Mouse (Mus musculus): Measurements from ENCODE around the gene Sox5. TPM values are rescaled to one million over a fixed set of nuclear protein-coding genes. Genes with fewer than 3 reads are reported as not detected.

Sox5 gene
- polyA plus RNA-seq, 1 experiment from 2014 or later: 33.0 TPM

- H3K4me2 ChIP-seq (replicated peaks): no peak overlapping the region
- ATAC-seq (ENCODE audit: low FRiP score, low read depth): no peak
- H3K36me3 ChIP-seq: no peaks in the 10 kb centered on the region
- H3K27ac ChIP-seq: no peak overlapping the region
- H3K27me3 ChIP-seq (replicated peaks): no peaks in the 10 kb centered on the region
- H3K4me3 ChIP-seq: no peak overlapping the region
- 0 out of 2 replicates have a peak, but pooled peaks cover 4% of the 10 kb centered on the region for H3K9me3 ChIP-seq
- 81% methylated on average over 6 of the region's 6 CpGs for WGBS
- no peak overlapping the region for H3K9ac ChIP-seq
- H3K4me1 ChIP-seq: no peaks in the 10 kb centered on the region
Measured at GRCm38 (mm10) chr6:144319717-144320116, 462.1 kb downstream of the Sox5 start.

DNA sequence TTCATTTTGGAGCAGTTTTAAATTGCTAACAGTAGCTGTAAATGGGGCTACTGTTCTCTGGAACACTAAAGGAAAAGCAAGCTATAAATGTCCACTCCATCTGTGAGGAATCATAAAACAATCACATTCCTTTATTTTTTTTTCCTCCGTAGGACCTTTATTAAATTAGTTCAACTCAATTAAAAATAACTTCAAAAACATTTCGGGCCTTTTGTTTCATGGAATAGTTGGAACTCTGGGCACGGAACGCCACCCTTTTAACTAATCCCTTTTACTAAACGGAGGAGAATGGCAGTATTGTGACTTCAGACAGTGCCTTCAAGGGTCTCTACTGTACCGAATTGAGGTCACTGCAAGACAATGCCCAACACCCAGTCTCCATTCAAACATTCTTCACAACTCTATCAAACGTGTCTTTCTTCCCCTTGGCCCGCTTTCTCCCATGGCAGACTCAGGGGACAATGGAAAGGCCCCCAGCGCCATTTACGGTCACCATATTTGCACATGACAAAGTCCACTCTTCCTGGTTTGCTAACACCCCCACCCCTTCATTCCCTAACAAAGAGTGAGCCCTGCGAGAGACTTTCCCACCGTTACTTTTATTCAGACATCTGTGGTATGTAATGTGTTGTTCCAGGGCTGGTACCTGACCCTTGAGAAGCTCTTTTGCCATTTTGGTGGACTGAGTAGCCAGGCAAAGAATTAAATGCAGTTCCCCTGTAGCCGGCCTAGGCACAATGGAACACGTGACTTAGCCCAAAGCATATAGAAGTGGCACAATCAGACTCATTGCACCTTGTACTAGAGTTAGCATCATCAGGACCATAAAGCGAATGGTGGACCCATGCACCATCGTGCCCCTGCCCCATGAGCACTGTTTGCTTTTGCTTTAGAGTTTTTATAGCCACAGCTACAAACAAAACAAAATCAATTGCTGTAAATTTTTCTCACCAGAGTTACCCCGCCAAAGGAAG, 468.7 kb downstream of the Sox5 start:
- 22% methylated on average over 17 of the region's 17 CpGs for WGBS
- Histone ChIP-seq H3K9me3 (0 out of 2 replicates have a peak, but pooled peaks cover 4% of the 10 kb centered on the region), H3K4me3 (no peak overlapping the region), H3K27ac (peak overlapping the region; percentile 37), H3K36me3 (no peaks in the 10 kb centered on the region), H3K4me1 (peaks cover 9% of the 10 kb centered on the region; the same call in 1 of the 2 replicates), H3K9ac (no peak overlapping the region), H3K27me3 (replicated peaks) (no peaks in the 10 kb centered on the region), H3K4me2 (replicated peaks) (0 out of 2 replicates have a peak overlapping the region, but pooled peaks have one; percentile 9)
- ATAC-seq (ENCODE audit: low FRiP score, low read depth): peak; percentile 94

DNA sequence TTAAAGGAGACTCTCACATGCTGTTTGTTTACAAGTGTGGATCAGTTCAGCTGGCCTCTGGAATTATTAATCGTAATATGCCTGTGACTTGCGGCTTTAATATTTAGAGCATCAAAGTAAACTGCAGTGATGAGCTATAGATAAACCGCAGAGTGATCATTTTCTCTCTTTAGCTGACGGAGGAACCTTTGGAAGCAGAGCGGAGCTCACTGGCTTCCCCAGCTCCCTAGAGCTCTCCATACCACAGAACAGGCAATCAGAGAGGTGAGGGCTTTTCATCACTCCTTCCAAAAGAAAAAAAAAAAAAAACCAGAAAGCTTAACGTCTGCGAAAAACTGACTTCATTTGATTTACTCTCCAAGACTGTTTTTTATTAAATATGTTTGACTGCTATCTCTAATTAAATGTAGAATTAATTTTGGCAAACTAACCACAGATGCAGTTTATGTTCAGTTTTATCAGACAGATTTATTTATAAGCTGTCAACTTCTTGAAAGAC, 469.4 kb downstream of the Sox5 start:
- 34% methylated on average over 7 of the region's 7 CpGs for WGBS
- Histone ChIP-seq H3K27me3 (replicated peaks) (no peaks in the 10 kb centered on the region), H3K4me2 (replicated peaks) (no peak overlapping the region), H3K9me3 (0 out of 2 replicates have a peak, but pooled peaks cover 4% of the 10 kb centered on the region), H3K4me1 (peaks cover 9% of the 10 kb centered on the region; the same call in 1 of the 2 replicates), H3K36me3 (no peaks in the 10 kb centered on the region), H3K9ac (no peak overlapping the region), H3K4me3 (no peak overlapping the region), H3K27ac (no peak overlapping the region)
- no peak for ATAC-seq (ENCODE audit: low FRiP score, low read depth)

- Histone ChIP-seq H3K4me2 (replicated peaks) (no peak overlapping the region), H3K9ac (no peak overlapping the region), H3K9me3 (no peaks in the 10 kb centered on the region), H3K27me3 (replicated peaks) (no peaks in the 10 kb centered on the region), H3K4me1 (peaks cover 9% of the 10 kb centered on the region; the same call in 1 of the 2 replicates), H3K36me3 (no peaks in the 10 kb centered on the region), H3K4me3 (no peak overlapping the region), H3K27ac (no peak overlapping the region)
- WGBS: 50% methylated on average over 4 of the region's 4 CpGs
- ATAC-seq (ENCODE audit: low FRiP score, low read depth): no peak
Measured at GRCm38 (mm10) chr6:144311754-144312153, 470.0 kb downstream of the Sox5 start.

GRCm38 (mm10) chr6:144309171-144309570, 472.6 kb downstream of the Sox5 start:
- Histone ChIP-seq H3K9ac (no peak overlapping the region), H3K27ac (no peak overlapping the region), H3K4me3 (no peak overlapping the region), H3K27me3 (replicated peaks) (no peaks in the 10 kb centered on the region), H3K4me2 (replicated peaks) (no peak overlapping the region), H3K4me1 (peaks cover 9% of the 10 kb centered on the region; the same call in 1 of the 2 replicates), H3K9me3 (no peaks in the 10 kb centered on the region), H3K36me3 (no peaks in the 10 kb centered on the region)
- no peak for ATAC-seq (ENCODE audit: low FRiP score, low read depth)

DNA sequence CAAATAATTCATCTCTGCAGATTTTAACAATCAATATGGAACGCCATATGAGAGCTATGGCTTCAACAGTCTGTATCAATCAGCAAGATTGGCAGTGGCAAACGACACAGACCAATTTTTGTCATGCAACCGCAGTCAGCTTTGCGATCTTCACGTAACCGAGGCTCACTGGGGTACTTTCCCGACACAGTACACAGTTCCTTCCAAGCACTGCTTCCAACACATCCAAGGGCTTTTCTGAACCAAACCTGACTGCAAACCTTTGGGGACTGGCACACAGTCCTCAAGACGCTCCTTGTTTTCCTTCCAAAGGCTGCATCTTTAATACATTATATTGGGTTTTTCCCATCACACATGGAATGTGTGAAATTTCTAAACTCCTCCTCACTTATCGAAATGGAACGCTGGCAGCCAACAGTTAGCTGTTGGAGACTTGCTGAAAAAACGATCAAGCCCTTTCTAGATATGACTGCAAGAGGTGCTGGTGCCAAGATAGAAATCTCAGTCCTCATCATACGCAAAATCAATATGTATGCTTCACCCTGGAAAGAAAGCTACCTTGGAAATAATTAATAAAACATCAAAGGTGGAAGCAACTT, 474.1 kb downstream of the Sox5 start:
- 95% methylated on average over 12 of the region's 12 CpGs for WGBS
- Histone ChIP-seq H3K9ac (no peak overlapping the region), H3K4me3 (no peak overlapping the region), H3K4me2 (replicated peaks) (no peak overlapping the region), H3K36me3 (no peaks in the 10 kb centered on the region), H3K9me3 (no peaks in the 10 kb centered on the region), H3K27me3 (replicated peaks) (no peaks in the 10 kb centered on the region), H3K27ac (no peak overlapping the region), H3K4me1 (peaks cover 4% of the 10 kb centered on the region; the same call in 1 of the 2 replicates)
- no peak for ATAC-seq (ENCODE audit: low FRiP score, low read depth)

DNA sequence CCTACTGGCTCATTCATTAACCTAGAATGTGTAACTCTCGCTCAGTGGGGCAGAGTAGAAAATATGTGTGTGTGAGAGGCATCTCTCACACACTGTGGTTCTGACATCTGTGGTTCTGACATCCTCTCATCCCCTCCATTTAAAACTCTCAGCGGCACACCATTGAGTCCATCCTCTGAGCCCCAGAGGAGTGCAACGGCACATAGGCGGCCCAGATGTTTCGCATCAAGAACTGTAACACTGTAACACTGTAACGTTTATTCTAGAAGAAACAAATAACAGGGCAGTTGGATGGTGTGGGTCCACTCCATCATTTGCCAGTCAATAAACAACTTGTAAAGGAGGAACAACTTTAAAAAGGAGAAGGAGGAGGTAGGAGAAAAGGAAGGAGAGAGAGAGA, 479.0 kb downstream of the Sox5 start:
- H3K9me3 ChIP-seq: no peaks in the 10 kb centered on the region
- WGBS: 91% methylated on average over 6 of the region's 6 CpGs
- no peak overlapping the region for H3K27ac ChIP-seq
- no peak for ATAC-seq (ENCODE audit: low FRiP score, low read depth)
- no peaks in the 10 kb centered on the region for H3K27me3 ChIP-seq (replicated peaks)
- no peak overlapping the region for H3K4me3 ChIP-seq
- H3K9ac ChIP-seq: no peak overlapping the region
- no peaks in the 10 kb centered on the region; the same call in 1 of the 2 replicates for H3K4me1 ChIP-seq
- no peaks in the 10 kb centered on the region for H3K36me3 ChIP-seq
- H3K4me2 ChIP-seq (replicated peaks): no peak overlapping the region

GRCm38 (mm10) chr6:144301082-144301481, 480.7 kb downstream of the Sox5 start:
- ATAC-seq (ENCODE audit: low FRiP score, low read depth): no peak
- H3K27ac ChIP-seq: no peak overlapping the region
- H3K4me1 ChIP-seq: no peaks in the 10 kb centered on the region; the same call in 1 of the 2 replicates
- H3K27me3 ChIP-seq (replicated peaks): no peaks in the 10 kb centered on the region
- WGBS: 51% methylated on average over 4 of the region's 4 CpGs
- no peak overlapping the region for H3K4me2 ChIP-seq (replicated peaks)
- H3K4me3 ChIP-seq: no peak overlapping the region
- H3K9ac ChIP-seq: no peak overlapping the region
- no peaks in the 10 kb centered on the region for H3K9me3 ChIP-seq
- no peaks in the 10 kb centered on the region for H3K36me3 ChIP-seq

GRCm38 (mm10) chr6:144299503-144299858, 482.3 kb downstream of the Sox5 start:
- H3K4me2 ChIP-seq (replicated peaks): no peak overlapping the region
- no peaks in the 10 kb centered on the region; the same call in 1 of the 2 replicates for H3K4me1 ChIP-seq
- 70% methylated on average over 7 of the region's 7 CpGs for WGBS
- H3K36me3 ChIP-seq: no peaks in the 10 kb centered on the region
- no peaks in the 10 kb centered on the region for H3K27me3 ChIP-seq (replicated peaks)
- ATAC-seq (ENCODE audit: low FRiP score, low read depth): no peak
- H3K9me3 ChIP-seq: peaks cover 4% of the 10 kb centered on the region; the same call in 1 of the 2 replicates
- no peak overlapping the region for H3K27ac ChIP-seq
- H3K9ac ChIP-seq: no peak overlapping the region
- H3K4me3 ChIP-seq: no peak overlapping the region

GRCm38 (mm10) chr6:144298641-144299502, 482.9 kb downstream of the Sox5 start:
- Histone ChIP-seq H3K27me3 (replicated peaks) (no peaks in the 10 kb centered on the region), H3K9ac (no peak overlapping the region), H3K9me3 (peaks cover 4% of the 10 kb centered on the region; the same call in 1 of the 2 replicates), H3K4me2 (replicated peaks) (no peak overlapping the region), H3K4me1 (no peaks in the 10 kb centered on the region; the same call in 1 of the 2 replicates), H3K36me3 (no peaks in the 10 kb centered on the region), H3K27ac (no peak overlapping the region), H3K4me3 (no peak overlapping the region)
- no peak for ATAC-seq (ENCODE audit: low FRiP score, low read depth)
- 82% methylated on average over 23 of the region's 23 CpGs for WGBS

- H3K4me2 ChIP-seq (replicated peaks): no peak overlapping the region
- no peaks in the 10 kb centered on the region; the same call in 1 of the 2 replicates for H3K4me1 ChIP-seq
- ATAC-seq (ENCODE audit: low FRiP score, low read depth): no peak
- H3K36me3 ChIP-seq: no peaks in the 10 kb centered on the region
- H3K27ac ChIP-seq: no peak overlapping the region
- H3K9me3 ChIP-seq: peaks cover 4% of the 10 kb centered on the region; the same call in 1 of the 2 replicates
- no peak overlapping the region for H3K4me3 ChIP-seq
- H3K9ac ChIP-seq: no peak overlapping the region
- WGBS: 82% methylated on average over 5 of the region's 5 CpGs
- no peaks in the 10 kb centered on the region for H3K27me3 ChIP-seq (replicated peaks)
Measured at GRCm38 (mm10) chr6:144297846-144298245, 483.9 kb downstream of the Sox5 start.
